Mouse (Mus musculus): ENCODE measurements around the gene Ddi2. TPM values are rescaled to one million over a fixed set of nuclear protein-coding genes. Genes with fewer than 3 reads are reported as not detected.

The Ddi2 gene
- total RNA-seq, 2 experiments from 2014 or later: 42.4 to 50.2 TPM

DNA sequence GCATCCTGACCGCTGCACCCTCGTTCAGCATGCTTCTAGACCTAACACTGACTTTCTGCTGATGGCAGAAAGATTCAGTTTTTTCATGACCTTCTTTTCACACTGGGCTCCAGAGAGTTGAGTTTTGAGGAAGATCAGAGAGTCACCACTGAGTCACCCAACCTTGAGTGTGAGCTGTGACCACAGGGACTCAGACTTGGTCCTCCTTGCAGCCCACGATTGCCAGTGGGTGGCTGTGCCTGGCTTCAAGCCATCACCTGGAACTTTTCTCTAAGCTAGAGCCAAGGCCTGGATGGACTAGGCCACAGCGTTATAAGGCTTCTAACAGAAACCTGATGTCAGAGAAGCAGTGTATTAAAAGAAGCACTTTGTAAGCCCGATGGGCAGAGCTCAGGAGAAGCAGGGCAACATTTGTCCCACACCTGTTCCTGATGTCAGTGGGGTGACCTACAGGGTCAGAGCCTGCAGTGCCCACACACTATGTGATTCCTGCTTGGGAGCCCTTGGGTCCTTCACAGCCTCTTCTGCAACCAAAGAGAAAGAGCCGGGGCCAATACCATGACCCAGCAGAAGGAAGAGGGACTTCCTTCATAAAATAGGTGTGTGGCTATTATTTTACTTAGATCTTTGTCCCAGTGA, 64.3 kb downstream of the Ddi2 start:
- DNase-seq (ENCODE audit: low spot score in 2 of 2): no peak

DNA sequence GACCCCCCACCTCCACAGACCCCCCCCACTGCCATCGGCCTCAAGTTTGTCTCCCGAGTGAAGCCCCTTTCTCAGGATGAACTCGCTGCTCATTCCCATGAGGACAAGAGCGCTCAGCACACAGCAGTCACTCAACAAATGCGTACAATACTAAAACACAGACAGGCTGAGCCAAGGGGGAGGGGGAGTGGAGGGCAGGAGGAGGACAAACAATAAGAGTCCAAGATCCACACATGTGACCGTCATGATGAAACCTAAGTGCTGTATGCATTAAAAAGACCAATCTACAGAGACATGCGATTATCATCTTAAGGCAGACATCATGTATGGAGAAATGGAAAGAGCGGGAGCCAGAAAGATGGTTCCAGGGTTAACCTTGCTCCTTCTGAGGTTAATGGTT, 66.3 kb downstream of the Ddi2 start:
- DNase-seq (ENCODE audit: low spot score in 2 of 2): no peak

DNA sequence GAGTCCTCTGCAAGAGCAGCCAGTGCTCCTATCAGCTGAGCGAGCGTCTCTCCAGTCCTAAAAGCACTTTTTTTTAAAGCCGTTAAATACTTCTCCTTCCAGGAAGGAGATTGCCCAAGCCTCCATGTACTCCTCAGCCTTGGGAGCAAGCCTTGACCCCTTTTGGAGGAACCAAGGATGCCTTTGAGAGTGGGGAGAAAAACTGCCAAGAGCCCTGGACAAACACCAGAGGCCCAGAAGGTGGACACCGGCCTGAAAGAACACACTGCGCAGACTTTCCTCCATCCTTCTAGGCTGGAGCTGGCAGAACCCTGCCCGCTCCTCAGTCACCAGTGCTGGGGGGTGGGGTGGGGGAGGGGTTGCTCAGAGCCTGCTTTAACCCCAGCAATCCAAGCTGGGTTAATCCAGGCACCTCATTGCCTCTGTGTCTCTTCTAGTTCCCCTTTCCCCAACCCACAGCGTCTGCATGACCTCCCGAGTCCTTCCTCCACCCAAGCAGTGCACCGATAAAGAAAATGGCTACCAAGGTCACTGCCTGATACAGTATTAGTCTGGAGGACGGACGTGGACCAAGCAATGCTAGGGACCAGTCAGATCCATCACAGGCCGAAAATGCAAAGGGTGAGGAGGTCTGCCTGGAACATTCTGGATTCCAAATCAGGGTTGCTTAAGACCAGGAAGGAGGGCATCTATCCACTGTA, 67.2 kb downstream of the Ddi2 start:
- no peak for DNase-seq (ENCODE audit: low spot score in 2 of 2)

DNA sequence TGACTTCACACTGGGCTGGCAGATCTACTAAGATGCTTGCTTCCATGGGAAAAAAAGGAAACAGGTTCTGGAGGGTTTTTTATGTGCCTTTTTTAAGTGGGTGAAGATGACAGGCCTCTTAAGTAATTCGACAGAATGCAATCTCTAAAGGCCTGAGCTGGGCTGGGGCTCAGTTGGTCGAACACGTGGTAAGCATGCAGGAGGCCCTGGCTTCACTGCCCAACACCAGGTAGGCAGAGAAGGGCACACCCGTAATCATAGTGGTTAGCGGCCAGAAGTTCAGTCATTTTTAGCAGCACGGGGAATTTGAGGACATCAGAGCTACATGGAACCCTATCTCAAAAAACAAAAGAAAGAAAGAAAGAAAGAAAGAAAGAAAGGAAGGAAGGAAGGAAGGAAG, 68.7 kb downstream of the Ddi2 start:
- DNase-seq (ENCODE audit: low spot score in 2 of 2): no peak

DNA sequence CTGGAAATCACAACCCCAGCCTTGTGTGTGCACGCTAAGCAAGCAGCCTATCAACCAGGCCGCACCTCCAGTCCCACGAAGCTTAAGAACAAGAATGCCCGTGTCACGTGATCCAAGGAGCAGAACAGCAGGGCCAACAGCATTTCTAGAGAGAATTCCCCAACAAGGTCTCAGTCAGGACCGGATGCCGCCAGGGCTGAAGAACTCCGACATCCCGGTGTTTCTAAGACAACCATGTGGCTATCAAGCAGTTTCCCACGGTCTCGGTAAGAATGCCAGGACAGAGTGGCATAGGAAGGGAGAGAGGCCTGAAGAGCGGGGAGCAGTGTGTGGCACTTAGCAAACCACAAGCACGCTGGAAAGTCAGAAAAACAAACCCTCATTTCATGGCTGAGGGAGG, 69.4 kb downstream of the Ddi2 start:
- DNase-seq (ENCODE audit: low spot score in 2 of 2): no peak

DNA sequence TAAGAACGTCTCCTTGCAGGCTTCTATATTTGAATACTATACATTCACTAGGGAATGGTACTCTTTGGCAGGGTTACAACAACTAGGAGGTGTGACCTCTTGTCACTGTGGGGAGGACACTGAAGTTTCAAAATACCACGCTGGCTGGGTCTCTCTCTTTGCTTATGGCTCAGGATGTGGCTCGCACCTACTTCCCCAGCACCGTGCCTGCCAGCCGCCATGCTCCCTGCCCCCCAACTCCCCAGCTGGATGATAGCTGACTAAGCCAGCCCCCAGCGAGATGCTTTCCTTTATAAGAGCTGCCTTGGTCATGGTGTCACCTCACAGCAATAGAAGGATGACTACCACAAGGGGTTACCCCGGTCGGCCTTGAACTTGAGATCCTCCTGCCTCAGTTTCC, 70.2 kb downstream of the Ddi2 start:
- DNase-seq (ENCODE audit: low spot score in 2 of 2): no peak

DNA sequence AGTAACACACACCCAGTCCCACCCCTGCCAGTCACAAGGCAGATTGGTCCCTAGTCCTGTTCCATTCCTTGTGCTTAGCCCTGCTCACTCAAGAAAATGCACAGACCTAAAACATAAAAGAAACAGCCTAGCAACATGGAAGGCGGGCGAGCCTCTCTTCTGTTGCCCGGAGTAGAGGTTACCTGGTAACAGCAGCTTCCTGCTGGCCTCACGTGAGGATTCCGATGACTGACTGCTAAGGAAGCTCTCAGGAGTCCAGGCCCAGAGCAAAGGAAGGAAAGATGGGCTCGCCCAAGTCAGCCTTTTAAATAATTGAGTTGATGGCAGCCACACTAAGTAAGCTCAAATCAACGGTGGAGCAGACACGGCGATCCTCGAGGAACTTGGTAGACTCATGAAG, 71.3 kb downstream of the Ddi2 start:
- DNase-seq (ENCODE audit: low spot score in 2 of 2): no peak

DNA sequence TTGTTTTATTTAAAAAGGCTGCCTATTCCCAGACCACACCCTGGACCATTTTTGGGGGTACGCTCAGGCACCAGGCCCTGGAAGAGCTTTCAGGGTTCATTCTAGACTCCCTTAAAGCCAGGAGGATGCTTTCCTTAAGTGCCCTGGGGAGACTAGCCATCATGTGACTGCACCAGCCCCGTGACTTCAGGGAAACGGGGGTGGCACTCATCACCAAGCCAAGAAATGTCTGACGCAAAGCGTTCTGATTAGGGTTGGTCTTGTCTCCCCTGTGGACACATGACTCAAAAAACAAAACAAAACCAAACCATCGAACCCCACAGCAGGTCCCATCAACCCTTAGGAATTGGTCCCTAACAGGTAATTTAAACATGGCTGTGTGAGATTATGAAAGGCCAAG, 71.9 kb downstream of the Ddi2 start:
- DNase-seq (ENCODE audit: low spot score in 2 of 2): no peak

DNA sequence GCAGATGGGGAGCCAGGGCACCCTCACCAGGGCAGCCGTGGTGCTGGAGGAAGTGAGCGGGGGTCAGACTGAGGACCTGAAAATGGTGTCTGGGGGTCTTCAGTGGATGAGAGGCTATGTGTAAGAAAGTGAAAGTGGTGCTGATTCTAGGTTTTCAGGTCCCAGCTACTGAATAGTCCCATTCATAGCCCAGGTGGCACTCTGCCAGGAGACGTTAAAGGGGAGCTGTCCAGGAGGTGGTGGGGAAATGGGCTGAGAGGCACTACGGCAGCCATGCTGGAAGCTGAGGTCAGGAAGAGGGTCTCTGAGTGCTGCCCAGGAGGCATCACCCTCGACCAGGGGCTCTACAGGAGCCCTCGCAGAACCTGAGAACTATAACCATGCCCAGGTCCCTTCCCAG, 74.0 kb downstream of the Ddi2 start:
- DNase-seq (ENCODE audit: low spot score in 2 of 2): no peak

DNA sequence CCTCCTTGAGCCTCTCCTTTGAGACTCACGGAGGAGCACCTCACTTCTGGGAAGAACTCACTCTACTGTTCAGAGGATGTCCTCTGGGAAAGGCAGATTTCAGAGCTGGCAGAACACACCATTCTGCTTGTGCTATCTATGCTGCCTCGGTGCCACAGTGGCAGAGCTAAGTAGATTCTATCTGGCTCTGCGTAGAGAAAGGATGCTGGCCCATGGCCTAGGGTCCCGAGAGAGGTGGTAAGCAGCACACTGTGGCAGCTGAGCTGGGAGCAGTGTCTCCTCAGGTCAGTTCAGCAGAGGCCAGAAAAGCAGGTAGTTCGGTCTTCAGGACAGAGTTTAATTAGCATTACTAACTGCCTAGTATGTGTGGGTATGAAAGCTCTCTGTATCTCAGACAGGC, 75.0 kb downstream of the Ddi2 start:
- no peak for DNase-seq (ENCODE audit: low spot score in 2 of 2)

DNA sequence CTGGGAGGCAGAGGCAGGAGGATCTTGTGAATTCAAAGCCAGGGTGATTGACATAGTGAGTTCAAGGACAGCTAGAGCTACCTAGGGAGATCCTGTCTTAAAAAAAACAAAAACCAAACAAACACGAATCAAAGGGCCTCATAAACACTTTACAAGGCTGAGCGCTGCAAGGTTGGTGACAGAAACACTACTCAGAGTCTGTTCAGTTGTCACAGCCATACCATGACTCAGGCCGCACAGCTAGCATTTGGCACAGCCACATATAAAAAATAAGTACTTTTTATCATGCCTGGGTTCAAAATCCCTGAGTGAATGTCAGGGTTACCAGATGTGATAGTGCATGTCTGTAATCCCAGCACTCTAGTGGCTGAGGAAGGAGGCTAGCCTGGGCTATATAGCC, 76.0 kb downstream of the Ddi2 start:
- no peak for DNase-seq (ENCODE audit: low spot score in 2 of 2)

DNA sequence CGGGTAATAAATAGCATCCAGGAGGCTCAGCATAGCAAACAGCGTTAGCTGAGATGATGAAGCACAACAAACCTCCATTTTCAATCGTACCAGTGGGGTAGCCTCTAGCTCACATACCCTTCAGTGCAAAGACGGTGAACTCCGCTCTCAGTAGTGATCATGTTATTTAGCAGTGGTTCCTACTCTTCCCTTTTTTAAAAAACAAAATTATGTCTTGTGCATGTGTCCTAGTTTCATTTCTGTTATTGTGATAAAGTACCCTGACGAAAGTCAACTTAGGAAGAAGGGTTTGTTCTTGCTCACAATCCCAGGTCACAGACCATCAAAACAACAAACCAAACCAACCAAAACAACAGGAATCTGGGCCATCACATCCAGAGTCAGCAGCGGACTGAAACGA, 77.2 kb downstream of the Ddi2 start:
- no peak for DNase-seq (ENCODE audit: low spot score in 2 of 2)

DNA sequence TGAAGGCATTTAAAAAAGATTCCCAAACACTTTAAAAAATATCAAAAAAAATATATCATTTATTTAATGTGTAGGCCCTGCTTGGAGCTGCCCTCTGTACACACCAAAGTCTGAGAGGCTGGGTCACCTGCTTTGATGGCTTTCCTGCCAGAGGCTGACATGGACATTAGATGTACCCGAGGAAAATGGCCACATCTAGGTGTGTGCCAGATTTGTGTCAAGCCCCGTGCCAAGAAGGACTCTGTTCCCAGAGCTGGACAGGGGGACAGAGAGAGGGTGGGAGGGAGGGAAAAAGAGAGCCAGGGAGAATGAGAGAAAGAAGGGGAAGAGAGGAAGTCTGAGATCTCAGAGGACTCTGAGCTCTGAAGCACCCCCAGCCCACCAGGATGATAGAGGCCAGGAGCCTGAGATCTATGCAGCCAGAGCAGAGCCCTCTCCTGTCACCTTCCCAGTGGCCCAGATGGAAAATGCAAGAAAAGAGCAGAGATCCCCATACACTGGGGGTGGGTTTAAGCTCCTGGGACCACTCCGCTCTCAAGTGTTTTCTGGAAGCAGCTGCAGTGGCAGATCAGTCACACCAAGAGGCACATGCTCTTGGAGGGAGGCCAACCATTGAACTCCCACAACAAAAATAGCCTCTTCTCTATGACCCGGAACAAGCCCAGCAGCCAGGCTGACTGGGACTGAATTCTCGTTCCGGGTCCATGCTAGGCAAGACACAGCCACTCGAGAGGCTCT, 79.9 kb downstream of the Ddi2 start:
- DNase-seq (ENCODE audit: low spot score in 2 of 2): peak in 1 of 2 experiments; percentile 76

DNA sequence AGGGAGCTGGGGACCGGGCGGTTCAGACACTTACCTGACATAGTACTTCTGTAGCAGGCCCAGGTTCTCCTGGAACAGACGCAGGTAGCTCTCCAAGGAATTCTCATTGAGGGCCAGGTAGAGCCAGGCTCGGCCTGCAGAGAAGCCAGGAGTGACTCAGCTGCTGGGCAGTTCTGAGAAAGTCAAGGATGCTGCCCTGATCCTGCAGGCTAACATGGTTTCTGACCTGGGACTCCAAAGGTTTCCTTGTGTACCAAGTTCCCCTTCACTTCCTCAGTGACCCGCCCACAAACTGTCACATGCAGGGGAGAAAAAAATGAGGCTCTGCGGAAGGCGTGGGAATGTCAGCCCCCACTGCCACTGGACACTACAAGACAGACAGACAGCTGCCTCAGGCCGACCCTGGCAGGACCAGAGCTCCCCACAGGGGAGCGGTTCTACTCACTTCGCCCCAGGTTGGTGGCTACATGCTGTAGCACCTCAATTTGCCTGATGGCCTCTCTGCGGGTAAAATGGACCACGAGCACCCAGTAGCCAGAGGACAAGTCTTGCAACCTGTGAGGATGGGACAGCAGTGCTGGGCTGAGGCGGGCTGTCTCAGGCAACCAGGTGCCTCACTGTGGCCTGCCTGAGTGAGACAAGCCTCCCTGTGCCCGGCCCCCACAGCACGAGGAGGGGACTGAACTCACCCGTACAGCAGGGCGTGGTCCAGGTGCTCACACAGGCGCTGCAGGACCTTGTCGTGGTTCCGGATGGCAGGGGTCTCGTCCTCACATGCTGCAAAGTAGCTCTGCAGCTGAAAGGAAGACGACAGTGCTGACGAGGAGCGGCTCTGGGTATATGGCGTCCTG, 81.0 kb downstream of the Ddi2 start:
- no peak for DNase-seq (ENCODE audit: low spot score in 2 of 2)

DNA sequence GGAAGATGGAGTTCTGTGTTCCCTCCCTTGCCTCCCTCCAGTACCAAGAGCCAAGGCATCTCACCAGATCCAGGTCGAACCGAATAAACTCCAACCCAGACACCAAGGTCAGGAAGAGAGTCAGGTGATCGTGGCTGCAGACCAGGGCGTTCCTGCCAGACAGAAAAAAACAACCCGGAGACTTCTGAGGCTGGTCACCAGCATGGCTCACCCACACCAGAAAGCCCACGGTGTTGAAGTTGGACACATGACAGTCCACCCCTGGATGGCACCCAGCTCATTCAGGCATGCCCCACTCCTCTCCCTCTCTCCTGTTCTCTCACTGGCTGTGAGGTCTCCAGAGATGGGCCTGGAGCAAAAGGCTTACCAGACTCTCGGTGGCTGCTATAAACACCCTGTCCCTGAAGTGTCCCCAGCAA, 81.9 kb downstream of the Ddi2 start:
- no peak for DNase-seq (ENCODE audit: low spot score in 2 of 2)

DNA sequence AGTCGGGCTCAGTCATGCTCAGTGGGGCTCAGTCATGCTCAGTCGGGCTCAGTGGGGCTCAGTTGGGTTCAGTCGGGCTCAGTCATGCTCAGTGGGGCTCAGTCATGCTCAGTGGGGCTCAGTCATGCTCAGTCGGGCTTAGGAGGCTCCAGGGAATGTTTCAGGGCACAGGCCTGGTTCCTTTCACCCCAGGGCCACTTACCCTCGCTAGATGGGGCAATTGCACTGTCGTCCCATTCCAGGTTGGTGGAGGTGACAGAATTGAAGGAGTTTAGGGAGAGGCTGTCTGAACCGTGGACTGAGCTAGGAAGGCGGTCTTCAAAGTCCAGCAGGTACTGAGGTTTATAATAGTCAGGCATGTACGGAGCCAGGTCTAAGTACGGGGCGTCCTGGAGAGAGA, 83.7 kb downstream of the Ddi2 start:
- no peak for DNase-seq (ENCODE audit: low spot score in 2 of 2)

DNA sequence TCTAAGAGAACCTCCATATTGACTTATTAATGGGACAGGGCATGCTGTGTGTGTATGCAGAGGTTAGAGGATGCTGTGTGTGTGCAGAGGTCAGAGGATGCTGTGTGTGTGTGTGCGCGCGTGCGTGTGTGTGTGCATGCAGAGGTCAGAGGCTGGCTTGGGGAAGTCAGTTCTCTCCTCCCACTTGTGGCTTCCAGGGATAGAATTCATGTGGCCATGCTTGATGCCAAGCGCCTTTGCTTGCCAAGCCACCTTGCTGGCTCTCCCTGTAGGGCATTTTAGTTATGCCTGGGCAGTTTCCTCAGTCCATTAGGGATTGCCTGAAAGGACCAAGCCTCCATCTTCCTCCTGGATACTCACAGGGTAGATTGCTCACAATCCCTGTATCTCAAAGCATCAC, 86.5 kb downstream of the Ddi2 start:
- no peak for DNase-seq (ENCODE audit: low spot score in 2 of 2)

DNA sequence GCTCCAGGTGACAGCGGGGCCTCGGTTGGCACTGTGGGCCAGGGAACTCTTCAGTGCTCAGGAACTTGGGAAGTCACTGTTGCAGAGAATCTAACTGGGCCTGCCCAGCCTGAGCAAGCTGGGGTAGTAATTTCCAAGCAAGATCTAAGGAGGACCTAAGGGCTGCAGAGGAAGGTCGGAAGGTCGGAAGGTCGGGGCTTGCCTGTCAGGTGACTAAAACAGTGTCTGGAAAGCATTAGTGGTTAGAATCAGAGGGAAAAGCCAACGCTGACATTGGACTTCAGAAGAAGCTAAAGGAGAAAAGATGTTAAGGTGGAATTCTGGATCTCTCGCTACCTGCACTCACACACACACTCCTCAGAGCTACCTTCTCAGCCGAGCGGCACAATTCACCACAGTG, 87.2 kb downstream of the Ddi2 start:
- DNase-seq (ENCODE audit: low spot score in 2 of 2): no peak

DNA sequence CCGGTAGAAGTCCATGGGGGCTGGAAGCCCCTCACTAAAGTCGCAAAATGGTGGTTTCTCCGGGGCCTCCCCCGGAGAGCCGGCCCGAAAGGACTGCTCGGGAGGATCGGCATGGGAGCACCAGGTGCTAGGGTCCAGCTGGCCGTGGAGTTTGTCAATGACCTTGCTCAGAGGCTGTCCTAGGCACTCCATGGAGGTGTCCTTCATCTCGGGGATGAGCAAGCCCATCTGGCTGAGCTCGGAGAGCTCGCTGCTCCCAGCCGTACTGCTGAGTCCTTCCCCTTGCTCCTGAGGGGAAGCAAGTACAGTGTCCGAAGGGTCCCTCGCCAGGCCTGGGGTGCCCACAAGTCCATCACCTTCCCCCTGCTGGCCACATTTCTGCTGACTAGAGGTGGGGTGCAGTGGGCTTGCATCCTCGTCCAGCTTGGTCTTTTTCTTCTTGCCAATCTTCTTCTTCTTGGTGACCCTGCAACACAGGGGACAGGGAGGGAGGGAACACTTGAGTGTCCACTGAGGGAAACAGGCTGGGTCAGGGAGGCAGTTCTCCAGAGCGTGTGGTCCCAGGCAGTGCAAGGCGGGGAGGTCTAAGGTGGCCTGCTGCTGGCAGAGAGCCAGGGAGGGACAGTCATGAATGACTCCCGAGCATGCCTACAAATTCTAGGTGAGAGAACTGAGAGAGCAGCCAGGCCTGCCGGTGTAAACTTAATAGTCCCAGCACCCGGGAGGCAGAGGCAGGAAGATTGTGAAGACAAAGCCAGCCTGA, 90.9 kb downstream of the Ddi2 start:
- DNase-seq (ENCODE audit: low spot score in 2 of 2): no peak

DNA sequence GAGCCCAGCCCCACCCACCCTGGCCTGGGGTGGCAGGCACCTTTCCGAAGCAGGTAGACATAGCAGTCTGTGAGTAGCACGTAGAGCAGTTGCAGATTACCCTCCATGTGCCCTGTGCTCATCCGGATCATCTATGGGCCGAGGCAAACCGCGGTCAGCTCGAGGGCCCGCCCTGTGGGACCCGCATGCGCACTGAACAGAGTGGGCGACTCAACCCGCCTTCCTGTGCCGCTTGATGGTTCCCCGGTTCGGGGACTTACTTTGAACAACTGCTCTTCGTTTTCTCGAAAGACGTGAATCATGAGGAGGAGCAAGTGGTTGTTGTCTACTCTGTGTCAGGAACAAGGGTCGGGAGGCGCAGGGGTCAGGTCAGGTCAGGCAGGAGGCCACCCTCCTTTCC, 92.0 kb downstream of the Ddi2 start:
- no peak for DNase-seq (ENCODE audit: low spot score in 2 of 2)

DNA sequence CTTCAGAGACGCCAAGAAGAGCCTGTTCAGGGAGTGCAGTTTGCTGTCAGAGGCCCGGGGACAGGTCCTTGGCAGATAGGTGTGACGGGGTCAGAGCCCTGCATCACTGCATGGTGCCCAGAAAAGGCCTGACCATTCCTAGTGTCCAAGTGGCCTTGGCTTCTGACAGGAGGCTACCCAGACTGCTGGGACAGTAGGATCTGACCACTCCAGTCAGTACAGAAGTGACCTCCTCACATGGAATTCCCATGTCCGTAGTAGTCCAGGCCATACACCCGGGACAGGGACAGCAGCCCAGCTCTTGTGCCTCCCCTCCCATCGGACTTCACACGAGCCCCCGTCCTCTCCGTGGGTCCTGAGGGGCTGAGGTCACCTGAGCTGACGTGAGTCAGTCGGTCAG, 93.2 kb downstream of the Ddi2 start:
- DNase-seq (ENCODE audit: low spot score in 2 of 2): no peak
